Mouse (Mus musculus): Measurements from ENCODE around the gene Adamts18. TPM values are rescaled to one million over a fixed set of nuclear protein-coding genes. Genes with fewer than 3 reads are reported as not detected.
"Not testable (repeated sequence)": the region's sequence is repeated elsewhere in the genome, so short reads cannot be mapped to it uniquely, and the experiment has no call there.

Adamts18 gene
- polyA plus RNA-seq, 1 experiment from 2014 or later, result 23.3 TPM

DNA sequence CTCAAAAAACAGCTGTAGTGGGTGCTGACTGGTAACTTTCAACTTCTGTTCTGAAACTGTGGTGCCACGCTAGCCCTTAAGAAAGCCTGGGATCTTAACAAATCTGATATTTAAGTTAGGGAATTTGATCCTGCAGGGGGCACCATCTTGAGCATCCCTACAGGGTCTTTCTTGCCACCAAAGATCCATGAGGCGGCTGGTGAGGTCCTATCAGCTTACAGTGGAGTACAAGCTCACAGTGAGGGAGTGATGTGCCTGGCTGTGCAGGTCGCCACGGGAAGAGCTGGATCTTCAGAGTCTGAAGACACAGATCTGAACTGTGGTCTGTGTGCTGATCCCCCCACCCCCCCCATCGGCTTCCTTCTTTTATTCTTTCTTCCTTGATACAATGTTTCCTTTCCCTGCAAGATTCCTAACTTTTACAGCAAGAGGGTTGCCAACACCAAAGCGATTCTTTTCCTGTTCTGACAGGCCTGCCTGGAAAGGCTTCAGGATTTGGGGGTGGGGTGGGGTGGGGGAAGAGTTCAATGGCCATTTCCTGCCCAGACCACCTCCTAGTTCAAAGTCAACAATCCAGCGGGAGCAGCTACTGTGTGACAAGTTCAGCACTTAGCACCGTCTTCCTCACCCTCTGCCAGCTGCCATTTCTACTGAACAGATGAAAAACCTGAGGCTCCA is 11.5 kb downstream of the Adamts18 start:
- 57% methylated on average over 8 of the region's 8 CpGs for WGBS
- peaks cover 13% of the 10 kb centered on the region for H3K4me1 ChIP-seq
- H3K9me3 ChIP-seq, result no peaks in the 10 kb centered on the region
- H3K36me3 ChIP-seq, result no peaks in the 10 kb centered on the region
- ATAC-seq (replicated peaks), result no peak
- no peak overlapping the region for H3K9ac ChIP-seq (replicated peaks)
- H3K27ac ChIP-seq (replicated peaks), result no peak overlapping the region
- H3K4me2 ChIP-seq (replicated peaks), result no peak overlapping the region
- H3K27me3 ChIP-seq, result no peaks in the 10 kb centered on the region
- H3K4me3 ChIP-seq, result no peak overlapping the region

DNA sequence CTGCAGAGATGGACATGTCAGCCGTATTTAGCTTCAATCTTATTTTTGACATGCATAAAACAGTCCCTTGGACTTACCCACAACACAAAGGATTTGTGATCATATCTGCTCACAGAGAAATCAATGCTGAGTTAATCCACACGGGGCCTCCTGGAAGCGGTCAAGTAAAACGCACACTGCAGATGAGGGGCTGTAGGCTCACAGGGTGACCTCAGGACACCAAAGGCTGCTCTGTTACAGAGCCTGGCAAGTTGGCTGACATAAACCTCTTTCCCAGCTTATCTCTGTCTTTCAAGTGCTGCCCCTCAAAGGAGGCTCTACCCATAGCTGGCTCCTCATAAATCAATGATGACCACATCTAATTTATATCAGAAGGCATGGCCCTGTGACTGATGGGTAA is 14.9 kb downstream of the Adamts18 start:
- H3K4me3 ChIP-seq, result no peak overlapping the region
- no peak for ATAC-seq (replicated peaks)
- no peak overlapping the region for H3K4me2 ChIP-seq (replicated peaks)
- no peak overlapping the region for H3K27ac ChIP-seq (replicated peaks)
- H3K9ac ChIP-seq (replicated peaks), result no peak overlapping the region
- no peaks in the 10 kb centered on the region for H3K9me3 ChIP-seq
- 76% methylated on average over 4 of the region's 4 CpGs for WGBS
- H3K4me1 ChIP-seq, result peaks cover 13% of the 10 kb centered on the region
- H3K27me3 ChIP-seq, result no peaks in the 10 kb centered on the region
- no peaks in the 10 kb centered on the region for H3K36me3 ChIP-seq

DNA sequence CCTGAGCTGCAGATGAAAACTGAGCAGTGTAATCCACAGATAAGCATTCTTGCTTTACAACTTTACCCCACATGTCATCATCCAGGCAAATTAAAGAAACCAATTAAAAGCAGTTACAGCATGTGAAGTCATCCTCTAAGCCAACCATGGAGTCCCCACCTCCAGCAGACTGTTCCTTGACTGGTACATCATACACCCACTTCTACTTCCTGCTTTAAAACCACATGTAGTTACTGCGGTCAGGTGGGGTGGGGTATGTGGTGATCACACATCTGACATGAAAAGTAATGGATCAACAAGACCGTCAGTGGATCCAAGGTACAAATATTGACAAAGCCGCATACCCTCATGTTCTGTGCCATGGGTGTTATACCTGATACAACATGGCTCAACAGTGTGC is 21.3 kb downstream of the Adamts18 start:
- H3K4me3 ChIP-seq, result no peak overlapping the region
- no peak overlapping the region for H3K27ac ChIP-seq (replicated peaks)
- H3K36me3 ChIP-seq, result no peaks in the 10 kb centered on the region
- ATAC-seq (replicated peaks), result no peak
- no peaks in the 10 kb centered on the region for H3K27me3 ChIP-seq
- H3K9ac ChIP-seq (replicated peaks), result no peak overlapping the region
- H3K9me3 ChIP-seq, result no peaks in the 10 kb centered on the region
- H3K4me1 ChIP-seq, result no peaks in the 10 kb centered on the region
- H3K4me2 ChIP-seq (replicated peaks), result no peak overlapping the region
- WGBS, result 97% methylated on average over 3 of the region's 3 CpGs

DNA sequence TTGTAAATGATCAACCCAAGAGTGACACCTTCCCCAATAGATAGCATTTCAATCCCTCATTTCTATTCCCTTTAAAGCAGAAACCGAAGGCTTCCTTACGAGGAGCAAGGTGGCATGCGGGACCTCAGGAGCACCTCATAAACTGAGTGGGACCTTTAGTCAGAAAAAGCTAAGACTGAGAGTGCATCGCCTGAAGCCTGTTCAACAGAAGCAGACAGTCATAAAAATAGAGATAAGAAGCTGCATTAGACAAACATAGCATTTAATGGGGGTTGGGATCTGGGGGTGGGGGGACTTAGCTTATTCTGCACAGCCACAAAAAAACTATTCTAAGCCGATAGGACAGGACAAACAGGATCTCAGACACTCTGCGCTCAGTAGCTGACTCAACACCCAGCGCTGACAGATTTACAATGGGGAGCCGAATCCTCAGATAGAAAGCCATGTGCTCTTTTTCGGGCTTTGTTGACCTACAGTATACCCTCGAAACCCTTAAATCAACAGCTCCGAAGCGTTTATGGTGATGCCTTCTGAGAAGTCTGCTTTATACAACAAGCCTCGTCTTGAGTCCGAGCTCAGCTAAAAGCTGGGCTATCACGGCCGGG is 27.5 kb downstream of the Adamts18 start:
- H3K9ac ChIP-seq (replicated peaks), result no peak overlapping the region
- no peak overlapping the region for H3K4me2 ChIP-seq (replicated peaks)
- ATAC-seq (replicated peaks), result no peak
- H3K4me3 ChIP-seq, result no peak overlapping the region
- H3K27ac ChIP-seq (replicated peaks), result no peak overlapping the region
- H3K9me3 ChIP-seq, result no peaks in the 10 kb centered on the region
- no peaks in the 10 kb centered on the region for H3K27me3 ChIP-seq
- no peaks in the 10 kb centered on the region for H3K4me1 ChIP-seq
- no peaks in the 10 kb centered on the region for H3K36me3 ChIP-seq
- WGBS, result 89% methylated on average over 16 of the region's 16 CpGs

DNA sequence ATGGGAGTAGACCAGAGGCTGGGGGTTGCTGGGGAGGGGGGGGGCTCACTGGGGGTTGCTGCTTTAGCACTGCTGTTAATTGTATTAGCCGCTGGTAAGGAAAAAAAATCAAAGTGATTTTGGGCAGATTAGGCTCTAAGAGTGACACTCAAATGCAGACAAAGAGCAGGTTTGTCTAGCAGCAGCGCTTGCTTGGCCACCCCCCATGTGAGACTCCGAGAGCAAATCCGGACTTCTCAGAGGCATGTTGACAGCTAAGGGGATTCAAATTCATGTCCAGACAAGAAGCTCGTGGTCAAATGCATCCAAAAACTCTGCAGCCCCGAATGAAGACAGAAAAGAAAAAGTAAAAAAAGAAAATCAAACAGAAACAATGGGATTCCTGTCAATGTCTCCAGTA is 34.6 kb downstream of the Adamts18 start:
- Histone ChIP-seq H3K27ac (replicated peaks) (no peak overlapping the region), H3K9ac (replicated peaks) (no peak overlapping the region), H3K4me2 (replicated peaks) (no peak overlapping the region), H3K9me3 (no peaks in the 10 kb centered on the region), H3K4me1 (no peaks in the 10 kb centered on the region), H3K36me3 (no peaks in the 10 kb centered on the region), H3K4me3 (no peak overlapping the region), H3K27me3 (no peaks in the 10 kb centered on the region)
- 30% methylated on average over 6 of the region's 6 CpGs for WGBS
- ATAC-seq (replicated peaks), result no peak

DNA sequence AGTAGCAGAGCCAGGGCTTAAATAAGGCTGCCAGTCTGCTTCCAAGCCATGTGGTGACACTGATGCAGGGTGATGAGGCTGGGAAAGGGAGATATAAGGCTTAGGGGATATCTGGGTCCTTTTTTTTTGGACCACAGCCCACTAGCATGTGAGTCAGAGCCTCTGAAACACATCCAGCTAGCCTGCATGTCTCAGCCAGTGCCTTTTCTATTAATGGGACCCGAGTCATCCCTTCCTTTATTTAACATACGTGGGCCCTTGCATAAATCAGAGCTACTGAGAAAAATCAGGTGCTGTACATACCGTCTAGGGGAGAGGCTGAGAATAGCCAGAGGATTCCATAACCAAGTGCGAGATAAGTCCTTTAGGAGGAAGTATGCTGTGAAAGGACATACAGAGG is 37.0 kb downstream of the Adamts18 start:
- no peak overlapping the region for H3K4me3 ChIP-seq
- H3K9ac ChIP-seq (replicated peaks), result no peak overlapping the region
- H3K9me3 ChIP-seq, result no peaks in the 10 kb centered on the region
- ATAC-seq (replicated peaks), result no peak
- no peak overlapping the region for H3K4me2 ChIP-seq (replicated peaks)
- H3K36me3 ChIP-seq, result no peaks in the 10 kb centered on the region
- no peaks in the 10 kb centered on the region for H3K4me1 ChIP-seq
- H3K27me3 ChIP-seq, result no peaks in the 10 kb centered on the region
- 76% methylated on average over 4 of the region's 4 CpGs for WGBS
- no peak overlapping the region for H3K27ac ChIP-seq (replicated peaks)

DNA sequence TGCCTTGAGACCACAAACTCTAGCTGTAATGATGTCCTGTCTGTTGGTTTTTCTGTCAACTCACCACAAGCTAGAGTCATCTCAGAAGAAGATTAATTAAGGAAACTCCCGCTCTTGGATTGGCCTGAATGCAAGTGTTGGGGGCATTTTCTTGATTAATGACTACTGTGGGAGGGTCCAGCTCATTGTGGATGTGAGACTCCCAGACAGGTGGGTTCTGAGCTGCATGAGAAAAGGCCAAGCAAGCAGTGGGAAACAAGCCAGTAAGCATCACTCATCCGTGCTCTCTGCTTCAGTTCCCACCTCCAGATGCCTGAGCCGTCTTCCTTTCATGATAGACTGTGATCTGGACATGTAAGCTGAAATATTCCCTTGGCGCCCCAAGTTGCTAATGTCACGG is 38.6 kb downstream of the Adamts18 start:
- Histone ChIP-seq H3K27ac (replicated peaks) (no peak overlapping the region), H3K27me3 (no peaks in the 10 kb centered on the region), H3K4me1 (peaks cover 6% of the 10 kb centered on the region; the same call in 1 of the 2 replicates), H3K4me2 (replicated peaks) (no peak overlapping the region), H3K36me3 (no peaks in the 10 kb centered on the region), H3K9ac (replicated peaks) (no peak overlapping the region), H3K4me3 (no peak overlapping the region), H3K9me3 (no peaks in the 10 kb centered on the region)
- 57% methylated on average over 5 of the region's 5 CpGs for WGBS
- no peak for ATAC-seq (replicated peaks)

DNA sequence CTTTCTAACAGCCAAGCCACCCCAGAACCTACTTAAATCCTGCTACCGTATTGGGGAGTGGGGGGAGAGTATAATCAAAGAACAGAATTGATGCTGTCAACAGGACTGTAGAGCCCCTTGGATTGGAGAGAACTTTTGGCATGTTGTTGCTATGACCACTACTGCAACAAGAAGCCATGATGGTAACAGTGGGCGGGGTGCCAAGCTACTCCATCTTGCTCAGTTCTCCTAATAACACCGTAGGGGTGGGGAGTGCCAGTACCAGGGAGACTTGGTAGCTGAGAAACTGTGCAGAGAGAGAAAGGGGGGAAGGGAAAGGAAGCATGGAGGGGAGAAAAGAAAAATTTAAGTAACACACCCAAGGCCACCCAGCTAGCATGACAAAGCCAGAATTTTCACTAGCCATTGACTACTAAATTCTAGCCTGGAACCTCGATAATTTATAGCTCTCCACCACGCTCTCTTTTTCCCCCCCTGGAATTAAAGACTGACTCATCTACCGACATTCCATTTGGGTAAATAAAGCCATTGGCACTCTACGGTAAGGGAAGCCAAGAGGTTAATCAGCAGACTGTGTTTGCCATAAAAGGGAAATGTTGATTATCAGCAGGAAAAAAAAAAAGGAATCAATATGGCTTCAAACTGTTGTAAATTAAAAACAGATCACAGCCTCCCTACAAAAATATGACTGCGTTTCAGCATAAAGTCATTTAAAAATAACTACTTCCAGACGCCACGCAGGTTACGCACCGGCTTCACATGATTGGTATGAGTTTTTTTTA is 44.5 kb downstream of the Adamts18 start:
- Histone ChIP-seq H3K27ac (replicated peaks) (no peak overlapping the region), H3K27me3 (no peaks in the 10 kb centered on the region), H3K36me3 (no peaks in the 10 kb centered on the region), H3K4me2 (replicated peaks) (no peak overlapping the region), H3K9me3 (no peaks in the 10 kb centered on the region), H3K9ac (replicated peaks) (no peak overlapping the region), H3K4me3 (no peak overlapping the region), H3K4me1 (peaks cover 10% of the 10 kb centered on the region; the same call in 1 of the 2 replicates)
- no peak for ATAC-seq (replicated peaks)
- 75% methylated on average over 12 of the region's 12 CpGs for WGBS

DNA sequence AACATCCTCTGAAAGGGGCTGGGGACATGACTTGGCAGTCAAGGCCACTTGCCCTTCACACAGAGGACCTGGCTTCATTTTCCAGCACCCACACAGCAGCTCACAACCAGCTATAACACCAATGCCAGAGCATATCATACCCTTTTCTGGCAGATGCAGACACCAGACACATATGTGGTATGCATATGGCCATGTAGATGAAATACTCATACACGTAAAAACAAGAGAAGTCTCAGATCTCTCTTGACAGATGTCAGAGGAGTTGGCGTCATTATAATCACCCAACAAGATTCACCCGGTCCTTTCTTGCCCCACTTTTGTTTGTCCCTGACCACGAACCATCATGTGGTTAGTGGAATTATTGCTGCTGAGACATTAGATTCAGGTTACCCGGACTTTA is 47.0 kb downstream of the Adamts18 start:
- ATAC-seq (replicated peaks), result no peak
- Histone ChIP-seq H3K36me3 (no peaks in the 10 kb centered on the region), H3K27me3 (no peaks in the 10 kb centered on the region), H3K4me1 (peaks cover 10% of the 10 kb centered on the region; the same call in 1 of the 2 replicates), H3K4me2 (replicated peaks) (no peak overlapping the region), H3K4me3 (no peak overlapping the region), H3K9me3 (no peaks in the 10 kb centered on the region), H3K27ac (replicated peaks) (peak overlapping the region; percentile 68), H3K9ac (replicated peaks) (no peak overlapping the region)
- WGBS, result 58% methylated on average over 5 of the region's 5 CpGs

DNA sequence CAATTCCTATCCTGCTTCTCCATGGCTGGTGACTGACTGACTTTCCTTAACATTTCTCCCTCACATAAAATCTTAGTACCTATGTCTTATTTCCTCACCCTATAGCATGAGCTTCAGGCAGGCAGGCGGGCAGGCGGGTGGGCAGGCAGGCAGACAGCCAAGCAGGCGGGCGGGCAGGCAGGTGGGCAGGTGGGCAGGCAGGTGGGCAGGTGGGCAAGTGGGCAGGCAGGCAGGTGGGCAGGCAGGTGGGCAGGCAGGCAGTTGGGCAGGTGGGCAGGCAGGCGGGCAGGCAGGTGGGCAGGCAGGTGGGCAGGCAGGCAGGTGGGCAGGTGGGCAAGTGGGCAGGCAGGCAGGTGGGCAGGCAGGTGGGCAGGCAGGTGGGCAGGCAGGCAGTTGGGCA is 48.0 kb downstream of the Adamts18 start:
- not testable (repeated sequence) for ATAC-seq (replicated peaks); H3K36me3 ChIP-seq; H3K27me3 ChIP-seq; H3K9ac ChIP-seq (replicated peaks); H3K27ac ChIP-seq (replicated peaks); H3K4me3 ChIP-seq; H3K9me3 ChIP-seq; H3K4me1 ChIP-seq; H3K4me2 ChIP-seq (replicated peaks)
- WGBS, result no CpG with 5 or more reads among the region's 5 CpGs

DNA sequence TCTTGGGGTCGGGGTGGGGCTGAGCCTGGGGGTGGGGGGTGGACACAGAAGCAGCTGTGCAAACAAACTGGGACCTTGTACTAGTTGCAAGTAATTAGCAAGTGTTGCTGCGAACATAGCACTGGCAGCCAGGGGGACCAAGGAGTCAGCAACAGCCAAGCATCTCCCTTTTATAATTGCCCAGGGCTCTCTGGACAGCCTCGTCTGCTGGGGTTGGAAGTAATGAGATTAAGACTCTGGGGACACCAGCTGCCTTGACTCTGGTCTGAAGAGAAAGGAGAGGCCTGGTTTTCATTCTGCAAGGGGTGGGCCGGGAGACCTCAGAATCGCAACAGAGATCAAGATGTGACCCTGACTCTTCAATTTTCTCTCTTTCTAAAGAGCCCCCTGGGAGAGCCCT is 49.0 kb downstream of the Adamts18 start:
- Histone ChIP-seq H3K9me3 (no peaks in the 10 kb centered on the region), H3K27me3 (no peaks in the 10 kb centered on the region), H3K9ac (replicated peaks) (no peak overlapping the region), H3K27ac (replicated peaks) (no peak overlapping the region), H3K36me3 (no peaks in the 10 kb centered on the region), H3K4me2 (replicated peaks) (no peak overlapping the region), H3K4me3 (no peak overlapping the region), H3K4me1 (0 out of 2 replicates have a peak, but pooled peaks cover 2% of the 10 kb centered on the region)
- ATAC-seq (replicated peaks), result no peak
- WGBS, result no CpG with 5 or more reads among the region's 5 CpGs

DNA sequence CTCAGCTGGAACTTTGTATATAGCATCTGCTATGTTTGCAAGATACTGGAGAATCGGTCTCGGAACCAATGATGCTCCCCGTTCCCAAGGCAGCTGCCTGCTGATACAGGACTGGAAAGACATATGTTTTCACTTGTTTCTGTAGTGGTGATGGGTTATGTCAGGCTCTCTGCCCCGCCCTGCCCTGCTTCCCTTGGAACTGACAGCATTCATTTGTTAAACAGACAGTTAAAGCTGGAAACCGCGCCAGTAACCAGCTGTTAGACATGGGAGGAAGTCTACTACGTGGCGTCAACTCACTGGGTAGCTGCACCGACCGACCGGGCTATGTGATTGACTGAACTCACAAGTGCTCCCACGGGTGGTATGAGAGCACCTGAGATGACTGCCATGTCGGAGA is 56.7 kb downstream of the Adamts18 start:
- H3K36me3 ChIP-seq, result no peaks in the 10 kb centered on the region
- no peak overlapping the region for H3K27ac ChIP-seq (replicated peaks)
- H3K4me3 ChIP-seq, result no peak overlapping the region
- H3K27me3 ChIP-seq, result no peaks in the 10 kb centered on the region
- H3K9ac ChIP-seq (replicated peaks), result no peak overlapping the region
- ATAC-seq (replicated peaks), result no peak
- no peaks in the 10 kb centered on the region for H3K9me3 ChIP-seq
- H3K4me2 ChIP-seq (replicated peaks), result no peak overlapping the region
- WGBS, result no CpG with 5 or more reads among the region's 13 CpGs
- H3K4me1 ChIP-seq, result no peaks in the 10 kb centered on the region

Data from forebrain, embryonic 15.5 days (tissue).